Comparison of ENCODE assay signal across 11 mouse cellular contexts in genomic region chr13:32550113-32550512, GRCm38 (mm10).
"Had no signal": no experiment of that assay in that cellular context is flagged by ENCODE, and none has a peak within 500 bp of the region (broad histone marks: within the 10 kb centered on the region; RNA-seq: fewer than 3 reads in every experiment).

No protein-coding gene starts in this region.

- H3K4me2 ChIP-seq: kidney, embryonic 15.5 days; limb, embryonic 12.5 days; midbrain, embryonic 12.5 days had no signal

- ATAC-seq: intestine, embryonic 16.5 days; midbrain, embryonic 16.5 days had no signal

- H3K4me1 ChIP-seq: kidney, embryonic 15.5 days; midbrain, embryonic 12.5 days had no signal

- H3K36me3 ChIP-seq: kidney, embryonic 15.5 days; limb, embryonic 12.5 days; midbrain, embryonic 12.5 days had no signal

- H3K4me3 ChIP-seq: kidney, embryonic 15.5 days; limb, embryonic 12.5 days; midbrain, embryonic 12.5 days had no signal

- DNase-seq: kidney, adult 2 months; kidney, postnatal 14 days; lung, adult 18-20 months; right cerebral cortex, adult 18-20 months; right cerebral cortex, postnatal 25 days had no signal

- H3K9ac ChIP-seq: kidney, embryonic 15.5 days; limb, embryonic 12.5 days; liver, embryonic 14.5 days; midbrain, embryonic 12.5 days had no signal

- H3K9me3 ChIP-seq: kidney, embryonic 15.5 days; limb, embryonic 12.5 days; midbrain, embryonic 12.5 days had no signal

- H3K27me3 ChIP-seq: kidney, embryonic 15.5 days; limb, embryonic 12.5 days; midbrain, embryonic 12.5 days had no signal

- H3K27ac ChIP-seq: kidney, embryonic 15.5 days; limb, embryonic 12.5 days; liver, embryonic 14.5 days; midbrain, embryonic 12.5 days had no signal
